Mouse (Mus musculus) bone marrow macrophage, adult 2 months (primary cell): ENCODE results near the gene Krt27. TPM values are rescaled to one million over a fixed set of nuclear protein-coding genes. Genes with fewer than 3 reads are reported as not detected.

Experiments used
- H3K27ac ChIP-seq: 2 replicates; pipeline ENCODE4 v1.5.1; 2012; ENCODE audit warnings: low read depth, low read length; ENCODE audit not compliant: insufficient read depth
- H3K4me1 ChIP-seq: 2 replicates; pipeline ENCODE4 v1.6.1; 2012; ENCODE audit warnings: low read length; ENCODE audit not compliant: control insufficient read depth, insufficient read depth
- H3K4me3 ChIP-seq: 2 replicates; pipeline ENCODE4 v1.5.1; 2012; ENCODE audit warnings: mild to moderate bottlenecking, low read length, moderate library complexity; ENCODE audit not compliant: insufficient read depth
- CTCF ChIP-seq: IDR thresholded peaks from 2 replicates; pipeline ENCODE4 v1.5.1; 2012; ENCODE audit warnings: low read depth, mild to moderate bottlenecking, low read length, moderate library complexity
- POLR2A ChIP-seq: IDR thresholded peaks from 2 replicates; pipeline ENCODE4 v1.6.1; 2012; ENCODE audit warnings: mild to moderate bottlenecking, low read depth, low read length, borderline replicate concordance
- polyA plus RNA-seq: library from polyadenylated mRNA; stranded (reverse); fragments of >200 nt; gene quantifications from 2 replicates; pipeline ENCODE4 v1.2.4, GENCODE M21; 2012; ENCODE audit not compliant: missing spikeins, insufficient read depth, insufficient read length

Krt27 gene
- not detected in 2 replicates for polyA plus RNA-seq

- Histone ChIP-seq H3K4me3 (no peak within 1 kb of the TSS), H3K4me1 (no peaks in the 10 kb centered on the region), H3K27ac (no peak within 1 kb of the TSS)
- no peak for TF ChIP-seq POLR2A
- no peak for TF ChIP-seq CTCF
These were observed at the start of gene Krt27 for GRCm38 (mm10) chr11:99351004-99351403. Gene Krt27 (minus strand): TSS chr11:99351104.

- no peak for TF ChIP-seq CTCF
- TF ChIP-seq POLR2A: no peak
- H3K4me3 ChIP-seq: no peak overlapping the region
These were observed 49.1 kb upstream of the Krt27 start for GRCm38 (mm10) chr11:99399956-99400549.

GRCm38 (mm10) chr11:99398832-99399231 is 47.9 kb upstream of the Krt27 start:
- Histone ChIP-seq H3K4me1 (no peaks in the 10 kb centered on the region), H3K27ac (no peak overlapping the region), H3K4me3 (no peak overlapping the region)
- TF ChIP-seq POLR2A: no peak
- no peak for TF ChIP-seq CTCF

More at GRCm38 (mm10) chr11:99399956-99400549, 49.1 kb upstream of the Krt27 start:
- Histone ChIP-seq H3K27ac (no peak overlapping the region), H3K4me1 (no peaks in the 10 kb centered on the region)

- TF ChIP-seq CTCF (no peak), POLR2A (no peak)
- Histone ChIP-seq H3K4me1 (no peaks in the 10 kb centered on the region), H3K4me3 (no peak overlapping the region), H3K27ac (no peak overlapping the region)
These were observed 47.2 kb upstream of the Krt27 start for GRCm38 (mm10) chr11:99398084-99398483.

GRCm38 (mm10) chr11:99396661-99397060 is 45.8 kb upstream of the Krt27 start:
- Histone ChIP-seq H3K4me1 (no peaks in the 10 kb centered on the region), H3K4me3 (no peak overlapping the region), H3K27ac (no peak overlapping the region)
- TF ChIP-seq CTCF: no peak

GRCm38 (mm10) chr11:99396034-99396433 is 45.1 kb upstream of the Krt27 start:
- no peak overlapping the region for H3K4me3 ChIP-seq
- no peaks in the 10 kb centered on the region for H3K4me1 ChIP-seq
- no peak overlapping the region for H3K27ac ChIP-seq
- TF ChIP-seq POLR2A (no peak), CTCF (no peak)

GRCm38 (mm10) chr11:99392492-99392891 is 41.6 kb upstream of the Krt27 start:
- TF ChIP-seq CTCF (no peak), POLR2A (no peak)
- H3K4me1 ChIP-seq: no peaks in the 10 kb centered on the region
- no peak overlapping the region for H3K27ac ChIP-seq
- no peak overlapping the region for H3K4me3 ChIP-seq

- Histone ChIP-seq H3K4me1 (peaks cover 3% of the 10 kb centered on the region), H3K27ac (no peak overlapping the region), H3K4me3 (no peak overlapping the region)
- TF ChIP-seq POLR2A (no peak), CTCF (no peak)
These were observed 40.5 kb upstream of the Krt27 start for GRCm38 (mm10) chr11:99391375-99391774.

- H3K4me3 ChIP-seq: no peak overlapping the region
- TF ChIP-seq POLR2A: no peak
- no peak for TF ChIP-seq CTCF
- H3K4me1 ChIP-seq: peaks cover 3% of the 10 kb centered on the region
- H3K27ac ChIP-seq: no peak overlapping the region
These were observed 40.0 kb upstream of the Krt27 start for GRCm38 (mm10) chr11:99390866-99391265.

GRCm38 (mm10) chr11:99389264-99389663 is 38.4 kb upstream of the Krt27 start, which contains the start of gene Krt10:
Gene Krt10 (minus strand): TSS chr11:99389364.
- Histone ChIP-seq H3K27ac (no peak within 1 kb of the TSS), H3K4me1 (peaks cover 3% of the 10 kb centered on the region), H3K4me3 (no peak within 1 kb of the TSS)
- TF ChIP-seq POLR2A: no peak
